Mouse (Mus musculus) G1E (cell line): ENCODE measurements around the gene Defa36. TPM values are rescaled to one million over a fixed set of nuclear protein-coding genes. Genes with fewer than 3 reads are reported as not detected.
"Not testable (repeated sequence)": the region's sequence is repeated elsewhere in the genome, so short reads cannot be mapped to it uniquely, and the experiment has no call there.

Source experiments
- ATAC-seq: 2 replicates; pipeline ENCODE4 v1.8.0; 2016; ENCODE audit warnings: mild to moderate bottlenecking; ENCODE audit not compliant: insufficient number of reproducible peaks, poor library complexity, low FRiP score, severe bottlenecking; ENCODE audit errors: extremely low read depth
- DNase-seq: peaks from one replicate; pipeline ENCODE4 v3.0.0; 2012; ENCODE audit warnings: low spot score
- H3K27me3 ChIP-seq: 2 replicates; pipeline ENCODE4 v1.6.1; 2012; ENCODE audit warnings: mild to moderate bottlenecking, low read length, inconsistent platforms; ENCODE audit not compliant: insufficient read depth
- H3K36me3 ChIP-seq: replicated peaks from 2 replicates; pipeline ENCODE3; 2012; ENCODE audit warnings: mild to moderate bottlenecking, inconsistent platforms
- H3K4me1 ChIP-seq: 2 replicates; pipeline ENCODE4 v1.6.1; 2012; ENCODE audit warnings: low read depth, low read length, inconsistent platforms, mixed read lengths; ENCODE audit not compliant: insufficient read depth
- H3K4me3 ChIP-seq: 2 replicates; pipeline ENCODE4 v1.5.1; 2012; ENCODE audit warnings: low read depth, mild to moderate bottlenecking, inconsistent platforms, low read length, moderate library complexity, mixed read lengths
- H3K9me3 ChIP-seq: replicated peaks from 2 replicates; pipeline ENCODE4 v1.6.1; 2012; ENCODE audit warnings: inconsistent platforms
- polyA plus RNA-seq: library from polyadenylated mRNA; stranded (reverse); fragments of >175 nt; gene quantifications from 2 replicates; pipeline ENCODE4 v1.2.3, GENCODE M21; 2012
- total RNA-seq, 2 experiments: library from RNA; stranded (forward) in 1 of 2; stranded (reverse) in 1 of 2; fragments of 200-1000 nt in 1 of 2; fragments of >200 nt in 1 of 2; fragmentation: Nextera tagmentation in 1 of 2; gene quantifications; 2 replicates each; pipeline ENCODE4 v1.2.3; 2014 to 2017

Gene Defa36
- total RNA-seq (2014; fragmentation: Nextera tagmentation): not detected in 2 replicates
- total RNA-seq (2017): not detected in 2 replicates
- not detected in 2 replicates for polyA plus RNA-seq

DNA sequence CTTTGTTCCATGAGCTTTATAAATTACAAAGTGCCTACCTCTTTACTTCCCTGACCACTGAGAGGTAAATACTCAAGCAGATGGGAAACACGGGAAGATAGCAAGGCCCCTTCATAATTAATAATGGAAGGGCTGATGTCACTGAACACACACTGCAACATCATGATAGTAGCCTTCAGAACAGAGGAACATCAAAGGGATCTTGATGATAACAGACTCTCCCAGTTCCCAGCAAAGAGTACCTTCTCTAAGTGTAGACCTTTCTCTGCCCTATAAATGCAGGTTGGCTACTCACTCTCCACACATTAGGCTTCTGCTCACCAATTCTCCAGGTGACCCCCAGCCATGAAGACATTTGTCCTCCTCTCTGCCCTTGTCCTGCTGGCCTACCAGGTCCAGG, at the start of gene Defa36:
TSS of gene Defa36 (plus strand) at position 301 of the 400 bp plus-strand sequence.
- not testable (repeated sequence) for H3K36me3 ChIP-seq, H3K4me3 ChIP-seq, ATAC-seq, DNase-seq, H3K9me3 ChIP-seq, H3K27me3 ChIP-seq, H3K4me1 ChIP-seq

DNA sequence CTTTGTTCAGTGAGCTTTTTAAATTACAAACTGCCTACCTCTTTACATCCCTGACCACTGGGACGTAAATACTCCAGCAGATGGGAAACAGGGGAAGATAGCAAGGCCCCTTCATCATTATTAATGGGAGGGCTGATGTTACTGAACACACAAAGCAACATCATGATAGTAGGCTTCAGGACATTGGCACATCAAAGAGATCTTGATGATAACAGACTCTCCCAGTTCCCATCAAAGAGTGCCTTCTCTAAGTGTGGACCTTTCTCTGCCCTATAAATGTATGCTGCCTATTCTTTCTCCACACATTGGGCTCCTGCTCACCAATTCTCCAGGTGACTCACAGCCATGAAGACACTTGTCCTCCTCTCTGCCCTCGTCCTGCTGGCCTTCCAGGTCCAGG, 49.0 kb upstream of the Defa36 start, which contains the start of gene Defa2:
TSS of gene Defa2 (plus strand) at position 301 of the 400 bp plus-strand sequence.
- not testable (repeated sequence) for H3K4me1 ChIP-seq, H3K36me3 ChIP-seq, H3K9me3 ChIP-seq, H3K4me3 ChIP-seq, ATAC-seq, H3K27me3 ChIP-seq, DNase-seq

DNA sequence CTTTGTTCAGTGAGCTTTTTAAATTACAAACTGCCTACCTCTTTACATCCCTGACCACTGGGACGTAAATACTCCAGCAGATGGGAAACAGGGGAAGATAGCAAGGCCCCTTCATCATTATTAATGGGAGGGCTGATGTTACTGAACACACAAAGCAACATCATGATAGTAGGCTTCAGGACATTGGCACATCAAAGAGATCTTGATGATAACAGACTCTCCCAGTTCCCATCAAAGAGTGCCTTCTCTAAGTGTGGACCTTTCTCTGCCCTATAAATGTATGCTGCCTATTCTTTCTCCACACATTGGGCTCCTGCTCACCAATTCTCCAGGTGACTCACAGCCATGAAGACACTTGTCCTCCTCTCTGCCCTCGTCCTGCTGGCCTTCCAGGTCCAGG, 35.7 kb upstream of the Defa36 start, which contains the start of gene Defa33:
TSS of gene Defa33 (plus strand) at position 301 of the 400 bp plus-strand sequence.
- not testable (repeated sequence) for H3K4me3 ChIP-seq, H3K27me3 ChIP-seq, H3K9me3 ChIP-seq, H3K36me3 ChIP-seq, DNase-seq, ATAC-seq, H3K4me1 ChIP-seq

DNA sequence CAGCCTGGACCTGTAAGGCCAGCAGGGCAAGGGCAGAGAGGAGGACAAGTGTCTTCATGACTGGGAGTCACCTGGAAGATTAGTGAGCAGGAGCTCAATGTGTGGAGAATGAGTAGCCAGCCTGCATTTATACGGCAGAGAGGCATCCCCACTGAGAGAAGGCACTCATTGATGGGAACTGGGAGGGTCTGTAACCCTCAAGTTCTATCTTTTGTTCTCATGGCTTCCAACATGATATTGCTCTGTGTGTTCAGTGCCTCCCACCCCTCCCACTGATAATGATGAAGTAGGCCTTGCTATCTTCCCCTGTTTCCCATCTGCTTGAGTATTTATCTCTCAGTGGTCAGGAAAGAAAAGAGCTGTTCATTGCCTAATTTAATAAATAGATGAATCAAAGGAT, 29.2 kb downstream of the Defa36 start, which contains the start of gene Gm7849:
TSS of gene Gm7849 (minus strand) at position 101 of the 400 bp plus-strand sequence.
- not testable (repeated sequence) for H3K36me3 ChIP-seq, H3K4me3 ChIP-seq, H3K9me3 ChIP-seq, H3K27me3 ChIP-seq, ATAC-seq, H3K4me1 ChIP-seq, DNase-seq

Other genes with a start within 250 kb of the Defa36 start
- not detected in 2 replicates for gene Defa31, start 235.8 kb upstream of the Defa36 start, total RNA-seq (2014; fragmentation: Nextera tagmentation)
- gene Defa31, start 235.8 kb upstream of the Defa36 start, total RNA-seq (2017): not detected in 2 replicates
- gene Defa31, start 235.8 kb upstream of the Defa36 start, polyA plus RNA-seq: not detected in 2 replicates
- not detected in 2 replicates for gene Gm15293, start 225.8 kb upstream of the Defa36 start, total RNA-seq (2014; fragmentation: Nextera tagmentation)
- gene Gm15293, start 225.8 kb upstream of the Defa36 start, total RNA-seq (2017): not detected in 2 replicates
- not detected in 2 replicates for gene Gm15293, start 225.8 kb upstream of the Defa36 start, polyA plus RNA-seq
- gene Gm15292, start 177.7 kb upstream of the Defa36 start, total RNA-seq (2014; fragmentation: Nextera tagmentation): not detected in 2 replicates
- gene Gm15292, start 177.7 kb upstream of the Defa36 start, total RNA-seq (2017): not detected in 2 replicates
- not detected in 2 replicates for gene Gm15292, start 177.7 kb upstream of the Defa36 start, polyA plus RNA-seq
- gene Defa27, start 111.9 kb upstream of the Defa36 start, total RNA-seq (2014; fragmentation: Nextera tagmentation): not detected in 2 replicates
- gene Defa27, start 111.9 kb upstream of the Defa36 start, total RNA-seq (2017): not detected in 2 replicates
- not detected in 2 replicates for gene Defa27, start 111.9 kb upstream of the Defa36 start, polyA plus RNA-seq
- not detected in 2 replicates for gene Defa29, start 100.4 kb upstream of the Defa36 start, total RNA-seq (2014; fragmentation: Nextera tagmentation)
- gene Defa29, start 100.4 kb upstream of the Defa36 start, total RNA-seq (2017): not detected in 2 replicates
- gene Defa29, start 100.4 kb upstream of the Defa36 start, polyA plus RNA-seq: not detected in 2 replicates
- gene Defa2, start 48.9 kb upstream of the Defa36 start, total RNA-seq (2014; fragmentation: Nextera tagmentation): not detected in 2 replicates
- not detected in 2 replicates for gene Defa2, start 48.9 kb upstream of the Defa36 start, total RNA-seq (2017)
- not detected in 2 replicates for gene Defa2, start 48.9 kb upstream of the Defa36 start, polyA plus RNA-seq
- gene Defa33, start 35.6 kb upstream of the Defa36 start, total RNA-seq (2014; fragmentation: Nextera tagmentation): not detected in 2 replicates
- gene Defa33, start 35.6 kb upstream of the Defa36 start, total RNA-seq (2017): not detected in 2 replicates
- gene Defa33, start 35.6 kb upstream of the Defa36 start, polyA plus RNA-seq: not detected in 2 replicates
- not detected in 2 replicates for gene Gm7849, start 29.1 kb downstream of the Defa36 start, total RNA-seq (2014; fragmentation: Nextera tagmentation)
- not detected in 2 replicates for gene Gm7849, start 29.1 kb downstream of the Defa36 start, total RNA-seq (2017)
- not detected in 2 replicates for gene Gm7849, start 29.1 kb downstream of the Defa36 start, polyA plus RNA-seq
- not detected in 2 replicates for gene Defa20, start 81.8 kb downstream of the Defa36 start, total RNA-seq (2014; fragmentation: Nextera tagmentation)
- not detected in 2 replicates for gene Defa20, start 81.8 kb downstream of the Defa36 start, total RNA-seq (2017)
- not detected in 2 replicates for gene Defa20, start 81.8 kb downstream of the Defa36 start, polyA plus RNA-seq
- gene Defa32, start 101.6 kb downstream of the Defa36 start, total RNA-seq (2014; fragmentation: Nextera tagmentation): not detected in 2 replicates
- gene Defa32, start 101.6 kb downstream of the Defa36 start, total RNA-seq (2017): not detected in 2 replicates
- gene Defa32, start 101.6 kb downstream of the Defa36 start, polyA plus RNA-seq: not detected in 2 replicates
- gene Defa37, start 138.0 kb downstream of the Defa36 start, total RNA-seq (2014; fragmentation: Nextera tagmentation): not detected in 2 replicates
- not detected in 2 replicates for gene Defa37, start 138.0 kb downstream of the Defa36 start, total RNA-seq (2017)
- not detected in 2 replicates for gene Defa37, start 138.0 kb downstream of the Defa36 start, polyA plus RNA-seq
- gene Defa28, start 155.6 kb downstream of the Defa36 start, total RNA-seq (2014; fragmentation: Nextera tagmentation): not detected in 2 replicates
- not detected in 2 replicates for gene Defa28, start 155.6 kb downstream of the Defa36 start, total RNA-seq (2017)
- not detected in 2 replicates for gene Defa28, start 155.6 kb downstream of the Defa36 start, polyA plus RNA-seq
- gene Gm7861, start 167.1 kb downstream of the Defa36 start, total RNA-seq (2014; fragmentation: Nextera tagmentation): not detected in 2 replicates
- not detected in 2 replicates for gene Gm7861, start 167.1 kb downstream of the Defa36 start, total RNA-seq (2017)
- not detected in 2 replicates for gene Gm7861, start 167.1 kb downstream of the Defa36 start, polyA plus RNA-seq
- gene Defa26, start 190.8 kb downstream of the Defa36 start, total RNA-seq (2014; fragmentation: Nextera tagmentation): not detected in 2 replicates
- gene Defa26, start 190.8 kb downstream of the Defa36 start, total RNA-seq (2017): not detected in 2 replicates
- gene Defa26, start 190.8 kb downstream of the Defa36 start, polyA plus RNA-seq: not detected in 2 replicates
- not detected in 2 replicates for gene Defa17, start 228.4 kb downstream of the Defa36 start, total RNA-seq (2014; fragmentation: Nextera tagmentation)
- not detected in 2 replicates for gene Defa17, start 228.4 kb downstream of the Defa36 start, total RNA-seq (2017)
- not detected in 2 replicates for gene Defa17, start 228.4 kb downstream of the Defa36 start, polyA plus RNA-seq
- not detected in 2 replicates for gene Defa34, start 238.4 kb downstream of the Defa36 start, total RNA-seq (2014; fragmentation: Nextera tagmentation)
- gene Defa34, start 238.4 kb downstream of the Defa36 start, total RNA-seq (2017): not detected in 2 replicates
- not detected in 2 replicates for gene Defa34, start 238.4 kb downstream of the Defa36 start, polyA plus RNA-seq